ENCODE assay signal across 17 mouse cellular contexts in the genomic region with DNA sequence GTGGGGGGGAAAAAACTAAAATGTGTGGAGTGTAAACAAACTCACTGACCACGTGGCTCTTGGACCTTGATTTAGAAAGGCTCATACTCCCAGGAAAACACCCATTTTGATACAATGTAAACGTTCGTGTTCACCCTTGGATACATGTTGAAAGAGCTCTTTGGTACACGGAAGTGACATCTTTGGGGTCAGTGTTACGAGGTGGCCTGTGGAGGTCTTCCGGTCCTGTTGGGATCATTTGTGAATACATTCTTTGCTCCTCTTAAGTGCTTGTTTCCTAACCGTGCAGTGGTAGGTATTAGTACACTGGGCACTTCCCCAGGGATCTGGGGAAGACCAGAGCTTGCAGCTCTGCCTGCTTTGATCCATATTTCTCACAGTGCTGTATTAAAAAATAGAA. TPM values are rescaled to one million over a fixed set of nuclear protein-coding genes. Genes with fewer than 3 reads are reported as not detected.
DNase-seq lines count a peak whose midpoint lies in the region; ATAC-seq and TF ChIP-seq lines count a peak whose summit lies in the region.
"Had no signal": no experiment of that assay in that cellular context is flagged by ENCODE, and none has a peak within 500 bp of the region (broad histone marks: within the 10 kb centered on the region; RNA-seq: fewer than 3 reads in every experiment).

No protein-coding gene starts in this region.

- no peak overlapping the region for H3K4me3 ChIP-seq in intestine, embryonic 16.5 days (ENCODE audit: low read length)
- no peak overlapping the region for H3K4me3 ChIP-seq in intestine, postnatal 0 days (ENCODE audit: low read depth, low read length)
- H3K4me3 ChIP-seq in brown adipose tissue, adult 24 weeks (ENCODE audit: insufficient read depth, low read depth, low read length): no peak overlapping the region
- no peak overlapping the region for H3K4me3 ChIP-seq in forebrain, embryonic 16.5 days (replicated peaks; ENCODE audit: low read length)
- no peak overlapping the region for H3K4me3 ChIP-seq in midbrain, embryonic 12.5 days
- H3K4me3 ChIP-seq: gastrocnemius, adult 2 months; heart, adult 2 months; intestine, embryonic 15.5 days; liver, embryonic 13.5 days had no signal

- no peak for ATAC-seq in intestine, embryonic 16.5 days
- ATAC-seq in intestine, postnatal 0 days: no peak
- no peak for ATAC-seq in forebrain, embryonic 16.5 days
- ATAC-seq in midbrain, embryonic 12.5 days (ENCODE audit: low FRiP score, low read depth): no peak
- ATAC-seq: intestine, embryonic 15.5 days had no signal

- no peak for DNase-seq in frontal cortex, postnatal 10 days (ENCODE audit: low spot score in 2 of 2)
- DNase-seq in adrenal gland, adult 2 months: no peak
- DNase-seq in right cerebral cortex, postnatal 10 days (ENCODE audit: low spot score in 2 of 2): no peak
- DNase-seq: cerebellum, postnatal 14 days; gastrocnemius, adult 2 months; heart, adult 2 months; kidney, postnatal 36 days; liver, embryonic 13.5 days; lung, postnatal 36 days; right cerebral cortex, postnatal 14 days; thymus, adult 18-20 months had no signal

- 0 out of 2 replicates have a peak overlapping the region, but pooled peaks have one; percentile 3 for H3K27ac ChIP-seq in intestine, embryonic 16.5 days (ENCODE audit: low read length)
- H3K27ac ChIP-seq in intestine, postnatal 0 days (ENCODE audit: low read depth, low read length): no peak overlapping the region; the same call in 1 of the 2 replicates
- peak overlapping the region; percentile 42; the same call in 1 of the 2 replicates for H3K27ac ChIP-seq in brown adipose tissue, adult 24 weeks (replicated peaks; ENCODE audit: low read depth, low read length)
- H3K27ac ChIP-seq in forebrain, embryonic 16.5 days (ENCODE audit: low read length): peak overlapping the region; percentile 87
- peak overlapping the region; percentile 86 for H3K27ac ChIP-seq in midbrain, embryonic 12.5 days (replicated peaks)
- H3K27ac ChIP-seq: gastrocnemius, adult 2 months; heart, adult 2 months; intestine, embryonic 15.5 days; liver, embryonic 13.5 days had no signal

- no peak overlapping the region for H3K4me2 ChIP-seq in intestine, embryonic 16.5 days (ENCODE audit: low read depth, low read length)
- no peak overlapping the region for H3K4me2 ChIP-seq in intestine, postnatal 0 days (replicated peaks; ENCODE audit: low read depth)
- no peak overlapping the region for H3K4me2 ChIP-seq in forebrain, embryonic 16.5 days (ENCODE audit: low read length)
- no peak overlapping the region for H3K4me2 ChIP-seq in midbrain, embryonic 12.5 days (replicated peaks)
- H3K4me2 ChIP-seq: intestine, embryonic 15.5 days; liver, embryonic 13.5 days had no signal

- peaks cover 18% of the 10 kb centered on the region for H3K4me1 ChIP-seq in intestine, embryonic 16.5 days (ENCODE audit: control insufficient read depth, insufficient read depth, low read length)
- peaks cover 9% of the 10 kb centered on the region; the same call in 1 of the 2 replicates for H3K4me1 ChIP-seq in intestine, postnatal 0 days (replicated peaks; ENCODE audit: control insufficient read depth, insufficient read depth, low read length)
- peaks cover 37% of the 10 kb centered on the region for H3K4me1 ChIP-seq in brown adipose tissue, adult 24 weeks (ENCODE audit: control insufficient read depth, insufficient read depth, insufficient read length, low read length)
- peaks cover 93% of the 10 kb centered on the region for H3K4me1 ChIP-seq in forebrain, embryonic 16.5 days (replicated peaks; ENCODE audit: control insufficient read depth, insufficient read depth, low read length)
- peaks cover 97% of the 10 kb centered on the region for H3K4me1 ChIP-seq in midbrain, embryonic 12.5 days

- H3K9me3 ChIP-seq in intestine, embryonic 16.5 days (ENCODE audit: control insufficient read depth, low read length): no peaks in the 10 kb centered on the region
- no peaks in the 10 kb centered on the region for H3K9me3 ChIP-seq in intestine, postnatal 0 days (ENCODE audit: control insufficient read depth)
- H3K9me3 ChIP-seq in forebrain, embryonic 16.5 days (ENCODE audit: control insufficient read depth, low read length): no peaks in the 10 kb centered on the region
- no peaks in the 10 kb centered on the region for H3K9me3 ChIP-seq in midbrain, embryonic 12.5 days
- H3K9me3 ChIP-seq: intestine, embryonic 15.5 days; liver, embryonic 13.5 days had no signal

- 58% methylated on average over 7 of the region's 7 CpGs for WGBS in intestine, embryonic 16.5 days
- WGBS in intestine, postnatal 0 days: 43% methylated on average over 7 of the region's 7 CpGs
- 19% methylated on average over 7 of the region's 7 CpGs for WGBS in forebrain, embryonic 16.5 days
- 37% methylated on average over 7 of the region's 7 CpGs for whole genome bisulfite sequencing in midbrain, embryonic 12.5 days

- H3K9ac ChIP-seq in intestine, embryonic 16.5 days (ENCODE audit: low read depth, low read length): no peak overlapping the region
- H3K9ac ChIP-seq in intestine, postnatal 0 days (ENCODE audit: low read depth, low read length): no peak overlapping the region
- no peak overlapping the region; the same call in 1 of the 2 replicates for H3K9ac ChIP-seq in forebrain, embryonic 16.5 days (replicated peaks; ENCODE audit: low read depth, low read length)
- no peak overlapping the region for H3K9ac ChIP-seq in midbrain, embryonic 12.5 days (replicated peaks)
- H3K9ac ChIP-seq: intestine, embryonic 15.5 days; liver, embryonic 13.5 days had no signal

- H3K27me3 ChIP-seq in intestine, embryonic 16.5 days (replicated peaks; ENCODE audit: control insufficient read depth, insufficient read depth, low read length): no peaks in the 10 kb centered on the region
- no peaks in the 10 kb centered on the region for H3K27me3 ChIP-seq in intestine, postnatal 0 days (replicated peaks; ENCODE audit: control insufficient read depth, insufficient read depth, low read length)
- no peaks in the 10 kb centered on the region for H3K27me3 ChIP-seq in forebrain, embryonic 16.5 days (replicated peaks; ENCODE audit: control insufficient read depth, insufficient read depth, low read length)
- peaks cover 10% of the 10 kb centered on the region; the same call in 1 of the 2 replicates for H3K27me3 ChIP-seq in midbrain, embryonic 12.5 days
- H3K27me3 ChIP-seq: intestine, embryonic 15.5 days; liver, embryonic 13.5 days had no signal

- peaks cover 3% of the 10 kb centered on the region; the same call in 1 of the 2 replicates for H3K36me3 ChIP-seq in intestine, embryonic 16.5 days (ENCODE audit: control insufficient read depth, insufficient read depth, low read length)
- H3K36me3 ChIP-seq in intestine, postnatal 0 days (ENCODE audit: control insufficient read depth, insufficient read depth): peaks cover 39% of the 10 kb centered on the region
- peaks cover under 1% of the 10 kb centered on the region; the same call in 1 of the 2 replicates for H3K36me3 ChIP-seq in forebrain, embryonic 16.5 days (ENCODE audit: control insufficient read depth, insufficient read depth)
- H3K36me3 ChIP-seq in midbrain, embryonic 12.5 days: peaks cover 26% of the 10 kb centered on the region

- TF ChIP-seq CTCF in intestine, postnatal 0 days (IDR thresholded peaks at IDR 0.05; ENCODE audit: low read depth): no peak

RNA-seq across cellular contexts. Expression of a gene that starts 10.8 kb away (rescaled TPM):
- polyA plus RNA-seq in intestine, embryonic 16.5 days (2015; fragmentation: Nextera tagmentation; extraction: Ambion mirVana): 5.8 and 6.1 TPM in 2 replicates
- polyA plus RNA-seq in intestine, postnatal 0 days (2015; fragmentation: Nextera tagmentation; extraction: Ambion mirVana): 2.3 and 2.6 TPM in 2 replicates
- polyA plus RNA-seq in brown adipose tissue, adult 24 weeks (2012; ENCODE audit: insufficient read depth, insufficient read length, missing spikeins): 17.6 and 27.3 TPM in 2 replicates
- polyA plus RNA-seq in forebrain, embryonic 16.5 days (2015; fragmentation: Nextera tagmentation; extraction: Ambion mirVana): 133 and 143 TPM in 2 replicates
- 21.9 and 22.0 TPM in 2 replicates for polyA plus RNA-seq in midbrain, embryonic 12.5 days (2016; fragmentation: Nextera tagmentation; extraction: Ambion mirVana)
- total RNA-seq in adrenal gland, adult 2 months (2021): 10 to 100 TPM in 1 of 2 experiments, 1 to 10 TPM in 1; 6.6 to 13.2 TPM
- polyA plus RNA-seq in adrenal gland, adult 2 months (2012; rRNA removed): 4.6 and 5.8 TPM in 2 replicates

RNA-seq across cellular contexts. Expression of a gene that starts 53.6 kb away (rescaled TPM):
- polyA plus RNA-seq in intestine, embryonic 16.5 days (2015; fragmentation: Nextera tagmentation; extraction: Ambion mirVana): 142 and 184 TPM in 2 replicates
- 273 and 300 TPM in 2 replicates for polyA plus RNA-seq in intestine, postnatal 0 days (2015; fragmentation: Nextera tagmentation; extraction: Ambion mirVana)
- polyA plus RNA-seq in brown adipose tissue, adult 24 weeks (2012; ENCODE audit: insufficient read depth, insufficient read length, missing spikeins): 14.6 and 16.0 TPM in 2 replicates
- polyA plus RNA-seq in forebrain, embryonic 16.5 days (2015; fragmentation: Nextera tagmentation; extraction: Ambion mirVana): 32.8 and 38.7 TPM in 2 replicates
- polyA plus RNA-seq in midbrain, embryonic 12.5 days (2016; fragmentation: Nextera tagmentation; extraction: Ambion mirVana): 23.8 and 24.2 TPM in 2 replicates
- total RNA-seq in adrenal gland, adult 2 months (2021): 10 to 100 TPM; 30.6 to 38.4 TPM
- polyA plus RNA-seq in adrenal gland, adult 2 months (2012; rRNA removed): 221 and 235 TPM in 2 replicates
